Mouse (Mus musculus) erythroblast, embryonic 14.5 days (primary cell): ENCODE measurements around the gene Rab3gap1. TPM values are rescaled to one million over a fixed set of nuclear protein-coding genes. Genes with fewer than 3 reads are reported as not detected.

Experiments used
- H3K27me3 ChIP-seq: 2 replicates; pipeline ENCODE4 v1.6.1; 2012; ENCODE audit warnings: inconsistent platforms; ENCODE audit not compliant: control insufficient read depth
- H3K36me3 ChIP-seq: 2 replicates; pipeline ENCODE4 v1.6.1; 2012; ENCODE audit warnings: mild to moderate bottlenecking, inconsistent platforms; ENCODE audit not compliant: control insufficient read depth
- H3K4me1 ChIP-seq: 2 replicates; pipeline ENCODE4 v1.6.1; 2012; ENCODE audit warnings: inconsistent platforms; ENCODE audit not compliant: control insufficient read depth
- H3K4me3 ChIP-seq: replicated peaks from 2 replicates; pipeline ENCODE3; 2012; ENCODE audit warnings: moderate library complexity, mild to moderate bottlenecking, inconsistent platforms
- H3K9me3 ChIP-seq: 2 replicates; pipeline ENCODE4 v1.6.1; 2012; ENCODE audit warnings: low read length, inconsistent platforms, mixed read lengths; ENCODE audit not compliant: control insufficient read depth
- GATA1 ChIP-seq: IDR thresholded peaks from 2 replicates; pipeline ENCODE4 v1.6.1; 2012; ENCODE audit warnings: low read length, inconsistent platforms, mixed read lengths
- TAL1 ChIP-seq: IDR thresholded peaks from 3 replicates; pipeline ENCODE4 v1.6.1; 2012; ENCODE audit warnings: low read length, inconsistent platforms, mixed read lengths
- polyA plus RNA-seq: library from polyadenylated mRNA; stranded (reverse); fragments of >175 nt; gene quantifications from 2 replicates; pipeline ENCODE4 v1.2.3, GENCODE M21; 2012

The Rab3gap1 gene
- polyA plus RNA-seq, 1 experiment, result 1.3 TPM

- H3K4me3 ChIP-seq, result no peak overlapping the region
- H3K27me3 ChIP-seq, result no peaks in the 10 kb centered on the region
- TF ChIP-seq GATA1, result no peak
- no peak for TF ChIP-seq TAL1
- peaks cover 38% of the 10 kb centered on the region for H3K36me3 ChIP-seq
- H3K4me1 ChIP-seq, result no peaks in the 10 kb centered on the region
- no peaks in the 10 kb centered on the region for H3K9me3 ChIP-seq
Measured at GRCm38 (mm10) chr1:127913116-127913515, 44.5 kb downstream of the Rab3gap1 start.

GRCm38 (mm10) chr1:127915316-127915715 lies 46.7 kb downstream of the Rab3gap1 start:
- peaks cover 49% of the 10 kb centered on the region for H3K36me3 ChIP-seq
- TF ChIP-seq GATA1 (no peak), TAL1 (no peak)
- H3K4me3 ChIP-seq, result no peak overlapping the region
- no peaks in the 10 kb centered on the region for H3K27me3 ChIP-seq
- H3K4me1 ChIP-seq, result no peaks in the 10 kb centered on the region
- no peaks in the 10 kb centered on the region for H3K9me3 ChIP-seq

DNA sequence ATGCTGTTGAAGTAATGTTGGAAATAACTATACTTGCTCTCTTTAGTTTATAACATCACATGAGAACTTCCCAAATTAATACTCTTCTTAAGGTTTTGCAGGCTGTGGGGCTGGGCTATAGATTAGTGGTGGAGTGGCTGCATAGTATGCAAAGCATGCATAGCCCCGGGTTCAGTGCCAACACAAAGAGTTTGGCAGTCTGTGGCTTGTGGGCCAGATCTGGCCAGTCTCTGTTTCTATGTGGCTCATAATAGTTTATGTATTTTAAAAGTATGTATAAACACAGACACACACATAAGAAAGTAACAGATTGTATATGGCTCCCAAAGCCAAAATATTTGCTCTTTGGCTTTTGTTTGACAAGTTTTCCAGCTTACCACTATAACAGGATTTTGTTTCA lies 47.2 kb downstream of the Rab3gap1 start:
- Histone ChIP-seq H3K4me3 (no peak overlapping the region), H3K36me3 (peaks cover 48% of the 10 kb centered on the region), H3K27me3 (no peaks in the 10 kb centered on the region), H3K4me1 (no peaks in the 10 kb centered on the region), H3K9me3 (no peaks in the 10 kb centered on the region)
- TF ChIP-seq TAL1 (no peak), GATA1 (no peak)

DNA sequence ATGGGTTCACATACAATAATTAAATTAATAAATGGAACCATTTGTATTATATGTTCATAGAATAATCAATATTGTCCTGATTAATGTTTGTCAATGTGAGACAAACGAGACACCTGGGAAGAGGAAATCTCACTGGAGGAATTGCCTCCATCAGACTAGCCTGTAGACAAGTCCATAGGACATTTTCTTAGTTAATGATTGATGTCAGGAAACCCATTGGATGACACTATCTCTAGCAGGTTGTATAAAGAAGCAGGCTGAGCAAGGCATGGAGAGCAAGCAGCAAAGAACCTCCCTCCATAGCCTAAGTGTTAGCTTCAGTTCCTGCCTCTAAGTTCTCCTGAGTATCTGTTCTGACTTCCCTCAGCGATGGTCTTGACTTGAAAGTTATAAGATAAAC lies 64.8 kb downstream of the Rab3gap1 start:
- no peaks in the 10 kb centered on the region for H3K27me3 ChIP-seq
- H3K4me1 ChIP-seq, result no peaks in the 10 kb centered on the region
- TF ChIP-seq TAL1, result no peak
- no peak for TF ChIP-seq GATA1
- no peak overlapping the region for H3K4me3 ChIP-seq
- no peaks in the 10 kb centered on the region for H3K9me3 ChIP-seq
- peaks cover 81% of the 10 kb centered on the region for H3K36me3 ChIP-seq

- H3K4me1 ChIP-seq, result no peaks in the 10 kb centered on the region
- H3K9me3 ChIP-seq, result no peaks in the 10 kb centered on the region
- peaks cover 84% of the 10 kb centered on the region for H3K36me3 ChIP-seq
- no peaks in the 10 kb centered on the region for H3K27me3 ChIP-seq
- TF ChIP-seq GATA1 (no peak), TAL1 (no peak)
- H3K4me3 ChIP-seq, result no peak overlapping the region
Measured at GRCm38 (mm10) chr1:127934322-127934721, 65.7 kb downstream of the Rab3gap1 start.

GRCm38 (mm10) chr1:127937277-127937676 lies 68.7 kb downstream of the Rab3gap1 start:
- no peaks in the 10 kb centered on the region for H3K27me3 ChIP-seq
- no peaks in the 10 kb centered on the region for H3K4me1 ChIP-seq
- peaks cover 94% of the 10 kb centered on the region for H3K36me3 ChIP-seq
- no peaks in the 10 kb centered on the region for H3K9me3 ChIP-seq
- H3K4me3 ChIP-seq, result no peak overlapping the region
- TF ChIP-seq GATA1, result no peak

DNA sequence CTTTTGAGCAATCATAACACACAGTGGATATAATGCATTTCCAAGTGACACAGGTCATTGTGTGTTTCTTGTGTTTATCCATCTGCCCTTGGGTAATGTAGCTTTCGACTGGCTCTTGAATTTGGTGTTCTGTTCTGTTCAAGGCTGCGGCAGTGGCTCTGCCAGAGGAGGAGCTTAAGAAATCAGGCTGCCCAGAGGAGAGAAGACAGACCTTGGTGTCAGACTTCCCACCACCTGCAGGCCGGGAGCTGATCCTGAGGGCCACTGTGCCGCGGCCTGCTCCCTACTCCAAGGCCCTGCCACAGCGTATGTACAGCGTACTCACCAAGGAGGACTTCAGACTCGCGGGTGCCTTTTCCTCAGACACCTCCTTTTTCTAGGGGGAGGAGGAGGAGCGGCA lies 73.7 kb downstream of the Rab3gap1 start:
- Histone ChIP-seq H3K36me3 (peaks cover 84% of the 10 kb centered on the region), H3K9me3 (no peaks in the 10 kb centered on the region), H3K4me3 (no peak overlapping the region), H3K27me3 (no peaks in the 10 kb centered on the region), H3K4me1 (no peaks in the 10 kb centered on the region)
- TF ChIP-seq TAL1 (no peak), GATA1 (no peak)

- no peak for TF ChIP-seq GATA1
- no peak for TF ChIP-seq TAL1
- Histone ChIP-seq H3K36me3 (peaks cover 78% of the 10 kb centered on the region), H3K4me3 (no peak overlapping the region), H3K4me1 (no peaks in the 10 kb centered on the region), H3K9me3 (peaks cover 4% of the 10 kb centered on the region), H3K27me3 (no peaks in the 10 kb centered on the region)
Measured at GRCm38 (mm10) chr1:127943516-127943915, 74.9 kb downstream of the Rab3gap1 start.

DNA sequence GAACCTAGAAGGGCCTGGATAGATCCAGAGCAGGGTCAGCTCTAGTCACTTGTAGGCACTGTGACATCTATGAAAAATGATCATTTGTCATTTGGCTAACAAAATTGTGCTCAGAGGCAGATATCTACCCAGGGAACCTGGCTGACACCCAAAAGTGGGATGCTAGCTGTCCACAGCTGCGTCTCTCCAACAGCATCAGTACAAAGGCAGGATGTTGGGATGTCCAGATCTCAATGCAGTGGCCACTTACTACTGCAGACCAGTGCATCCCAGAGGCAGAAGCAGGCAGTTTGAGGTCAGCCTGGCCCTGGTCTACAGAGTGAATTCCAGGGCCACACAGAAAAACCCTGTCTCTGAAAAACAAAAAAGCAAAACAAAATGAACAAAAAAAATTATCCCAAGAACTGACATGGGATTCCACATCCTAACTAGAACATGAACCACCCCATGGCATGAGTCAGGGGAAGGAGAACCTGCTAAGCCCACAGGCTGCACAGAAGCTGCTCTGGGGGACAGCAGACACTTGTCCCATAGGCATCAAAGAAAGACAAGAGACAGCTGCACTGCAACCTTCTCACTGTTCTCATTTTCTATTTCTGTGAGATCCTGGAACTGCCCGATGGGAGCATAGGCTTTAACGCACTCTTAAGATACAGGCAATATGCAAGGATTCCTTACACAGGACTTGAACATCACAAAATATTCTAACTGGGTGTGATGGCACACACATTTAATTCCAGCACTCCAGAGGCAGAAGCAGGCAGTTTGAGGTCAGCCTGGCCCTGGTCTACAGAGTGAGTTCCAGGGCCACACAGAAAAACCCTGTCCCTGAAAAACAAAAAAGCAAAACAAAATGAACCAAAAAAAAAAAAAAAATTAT lies 77.4 kb downstream of the Rab3gap1 start:
- Histone ChIP-seq H3K4me3 (no peak overlapping the region), H3K27me3 (no peaks in the 10 kb centered on the region), H3K9me3 (peaks cover 4% of the 10 kb centered on the region), H3K36me3 (peaks cover 55% of the 10 kb centered on the region), H3K4me1 (no peaks in the 10 kb centered on the region)
- no peak for TF ChIP-seq TAL1
- TF ChIP-seq GATA1, result no peak
